Mouse (Mus musculus) hindbrain, embryonic 11.5 days (tissue): ENCODE results near the gene Pwp2. TPM values are rescaled to one million over a fixed set of nuclear protein-coding genes. Genes with fewer than 3 reads are reported as not detected.

Experiments used
- ATAC-seq: fragments of 200-750 bp; cut with Nextera tagmentation; 2 replicates; pipeline ENCODE4 v1.8.0; 2017; ENCODE audit warnings: mild to moderate bottlenecking, moderate TSS enrichment, moderate library complexity; ENCODE audit not compliant: low FRiP score
- DNase-seq: peaks from one replicate; pipeline ENCODE4 v3.0.0-alpha.2; 2015; ENCODE audit warnings: low spot score
- H3K27ac ChIP-seq: fragments of 300-500 bp; sonication (generic); 2 replicates; pipeline ENCODE4 v1.5.1; 2014; ENCODE audit warnings: mild to moderate bottlenecking, low read depth, low read length
- H3K27me3 ChIP-seq: fragments of 300-500 bp; sonication (generic); 2 replicates; pipeline ENCODE4 v1.6.1; 2014; ENCODE audit warnings: mild to moderate bottlenecking, low read length, moderate library complexity, mixed read lengths; ENCODE audit not compliant: control insufficient read depth, insufficient read depth
- H3K36me3 ChIP-seq: fragments of 300-500 bp; sonication (generic); 2 replicates; pipeline ENCODE4 v1.6.1; 2014; ENCODE audit warnings: mild to moderate bottlenecking, low read length, moderate library complexity, mixed read lengths; ENCODE audit not compliant: control insufficient read depth, insufficient read depth
- H3K4me1 ChIP-seq: fragments of 300-500 bp; sonication (generic); replicated peaks from 2 replicates; pipeline ENCODE4 v1.6.1; 2014; ENCODE audit warnings: low read length, mixed read lengths; ENCODE audit not compliant: control insufficient read depth, insufficient read depth
- H3K4me2 ChIP-seq: fragments of 300-500 bp; sonication (generic); replicated peaks from 2 replicates; pipeline ENCODE4 v1.6.1; 2014; ENCODE audit warnings: mild to moderate bottlenecking, low read depth, low read length
- H3K4me3 ChIP-seq: fragments of 300-500 bp; sonication (generic); 2 replicates; pipeline ENCODE4 v1.5.1; 2014; ENCODE audit warnings: low read depth, low read length
- H3K9ac ChIP-seq: fragments of 300-500 bp; sonication (generic); 2 replicates; pipeline ENCODE4 v1.6.1; 2014; ENCODE audit warnings: low read depth, low read length
- H3K9me3 ChIP-seq: fragments of 300-500 bp; sonication (generic); 2 replicates; pipeline ENCODE4 v1.6.1; 2016; ENCODE audit warnings: low read length; ENCODE audit not compliant: control insufficient read depth
- WGBS: fragments of 180-500 bp; shearing (Covaris S2); extraction: QIAGEN DNeasy Blood & Tissue Kit; methylation state at CpG from one replicate; pipeline ENCODE4 v1.1.7; 2014; 5-methylcytosine and 5-hydroxymethylcytosine counted together
- polyA plus RNA-seq: library from polyadenylated mRNA; unstranded; fragments of >200 nt; fragmentation: Nextera tagmentation; extraction: Ambion mirVana; gene quantifications from 2 replicates; pipeline ENCODE4 v1.2.1, GENCODE M21; 2014

The Pwp2 gene
- polyA plus RNA-seq, 1 experiment from 2014 or later = 14.1 TPM

- Histone ChIP-seq H3K27ac (peak overlapping the region; percentile 53; the same call in 1 of the 2 replicates), H3K36me3 (peaks cover 2% of the 10 kb centered on the region; the same call in 1 of the 2 replicates), H3K9ac (no peak overlapping the region), H3K4me3 (peak overlapping the region; percentile 77; the same call in 1 of the 2 replicates), H3K4me2 (peak overlapping the region; percentile 68), H3K27me3 (no peaks in the 10 kb centered on the region), H3K4me1 (peaks cover 3% of the 10 kb centered on the region; the same call in 1 of the 2 replicates), H3K9me3 (no peaks in the 10 kb centered on the region)
- no peak for DNase-seq
- 27% methylated on average over 9 of the region's 9 CpGs for WGBS
- ATAC-seq = peak; percentile 51
These were observed 404 bp upstream of the Pwp2 start for GRCm38 (mm10) chr10:78185381-78185725.

- Histone ChIP-seq H3K4me1 (peaks cover 3% of the 10 kb centered on the region; the same call in 1 of the 2 replicates), H3K27ac (no peak overlapping the region), H3K27me3 (no peaks in the 10 kb centered on the region), H3K4me2 (no peak overlapping the region), H3K9ac (no peak overlapping the region), H3K36me3 (peaks cover 5% of the 10 kb centered on the region; the same call in 1 of the 2 replicates), H3K9me3 (no peaks in the 10 kb centered on the region), H3K4me3 (no peak overlapping the region)
- ATAC-seq (no peak), DNase-seq (no peak)
- 78% methylated on average over 3 of the region's 3 CpGs for WGBS
These were observed 1.4 kb downstream of the Pwp2 start for GRCm38 (mm10) chr10:78183577-78183976.

- no peak overlapping the region for H3K4me3 ChIP-seq
- ATAC-seq (no peak), DNase-seq (no peak)
- H3K4me2 ChIP-seq = no peak overlapping the region
- no peak overlapping the region for H3K9ac ChIP-seq
- no peaks in the 10 kb centered on the region for H3K9me3 ChIP-seq
- WGBS = 95% methylated on average over 17 of the region's 17 CpGs
- no peak overlapping the region for H3K27ac ChIP-seq
- H3K36me3 ChIP-seq = peaks cover 5% of the 10 kb centered on the region; the same call in 1 of the 2 replicates
- H3K4me1 ChIP-seq = peaks cover 3% of the 10 kb centered on the region; the same call in 1 of the 2 replicates
- H3K27me3 ChIP-seq = no peaks in the 10 kb centered on the region
These were observed 2.6 kb downstream of the Pwp2 start for GRCm38 (mm10) chr10:78182321-78182720.

- no peaks in the 10 kb centered on the region for H3K4me1 ChIP-seq
- no peak overlapping the region for H3K9ac ChIP-seq
- 92% methylated on average over 5 of the region's 5 CpGs for WGBS
- H3K27ac ChIP-seq = no peak overlapping the region
- H3K9me3 ChIP-seq = no peaks in the 10 kb centered on the region
- DNase-seq (no peak), ATAC-seq (no peak)
- no peak overlapping the region for H3K4me3 ChIP-seq
- H3K4me2 ChIP-seq = no peak overlapping the region
- peaks cover 4% of the 10 kb centered on the region; the same call in 1 of the 2 replicates for H3K36me3 ChIP-seq
- no peaks in the 10 kb centered on the region for H3K27me3 ChIP-seq
These were observed 10.5 kb downstream of the Pwp2 start for GRCm38 (mm10) chr10:78174474-78174873.

- DNase-seq (no peak), ATAC-seq (no peak)
- Histone ChIP-seq H3K27me3 (no peaks in the 10 kb centered on the region), H3K9ac (no peak overlapping the region), H3K4me1 (0 out of 2 replicates have a peak, but pooled peaks cover 3% of the 10 kb centered on the region), H3K36me3 (0 out of 2 replicates have a peak, but pooled peaks cover 3% of the 10 kb centered on the region), H3K4me2 (no peak overlapping the region), H3K4me3 (no peak overlapping the region), H3K9me3 (no peaks in the 10 kb centered on the region), H3K27ac (no peak overlapping the region)
- WGBS = 96% methylated on average over 9 of the region's 9 CpGs
These were observed 13.4 kb downstream of the Pwp2 start for GRCm38 (mm10) chr10:78171581-78171980.

- DNase-seq (no peak), ATAC-seq (no peak)
- no peak overlapping the region for H3K27ac ChIP-seq
- no peak overlapping the region for H3K4me3 ChIP-seq
- H3K9ac ChIP-seq = no peak overlapping the region
- no peaks in the 10 kb centered on the region for H3K9me3 ChIP-seq
- H3K27me3 ChIP-seq = no peaks in the 10 kb centered on the region
- 0 out of 2 replicates have a peak, but pooled peaks cover 3% of the 10 kb centered on the region for H3K4me1 ChIP-seq
- H3K4me2 ChIP-seq = no peak overlapping the region
- 98% methylated on average over 7 of the region's 7 CpGs for WGBS
- 0 out of 2 replicates have a peak, but pooled peaks cover 3% of the 10 kb centered on the region for H3K36me3 ChIP-seq
These were observed 13.9 kb downstream of the Pwp2 start for GRCm38 (mm10) chr10:78171057-78171456.

GRCm38 (mm10) chr10:78170445-78170844 lies 14.5 kb downstream of the Pwp2 start:
- no peak overlapping the region for H3K27ac ChIP-seq
- H3K9me3 ChIP-seq = no peaks in the 10 kb centered on the region
- H3K9ac ChIP-seq = no peak overlapping the region
- no peaks in the 10 kb centered on the region for H3K27me3 ChIP-seq
- 70% methylated on average over 2 of the region's 2 CpGs for WGBS
- DNase-seq = no peak
- H3K4me3 ChIP-seq = no peak overlapping the region
- 0 out of 2 replicates have a peak, but pooled peaks have one; percentile 0 for ATAC-seq
- H3K4me1 ChIP-seq = 0 out of 2 replicates have a peak, but pooled peaks cover 3% of the 10 kb centered on the region
- no peak overlapping the region for H3K4me2 ChIP-seq
- H3K36me3 ChIP-seq = 0 out of 2 replicates have a peak, but pooled peaks cover 3% of the 10 kb centered on the region

GRCm38 (mm10) chr10:78169281-78170042 lies 15.5 kb downstream of the Pwp2 start, which contains the start of gene D10Jhu81e:
Gene D10Jhu81e (minus strand): TSS chr10:78169782.
- WGBS = 3% methylated on average over 50 of the region's 50 CpGs
- H3K4me2 ChIP-seq = peak within 1 kb of the TSS; percentile 90
- H3K9me3 ChIP-seq = no peaks in the 10 kb centered on the region
- H3K4me1 ChIP-seq = 0 out of 2 replicates have a peak, but pooled peaks cover 3% of the 10 kb centered on the region
- ATAC-seq (peak; percentile 96), DNase-seq (peak; percentile 99)
- H3K4me3 ChIP-seq = peak within 1 kb of the TSS; percentile 70
- H3K27ac ChIP-seq = peak within 1 kb of the TSS; percentile 48; the same call in 1 of the 2 replicates
- 0 out of 2 replicates have a peak, but pooled peaks cover under 1% of the 10 kb centered on the region for H3K36me3 ChIP-seq
- no peaks in the 10 kb centered on the region for H3K27me3 ChIP-seq
- H3K9ac ChIP-seq = peak within 1 kb of the TSS; percentile 74
